Mouse (Mus musculus): Measurements from ENCODE around the gene Pld4.

The Pld4 gene

GRCm38 (mm10) chr12:112737081-112737480, 23.4 kb upstream of the Pld4 start:
- ATAC-seq (ENCODE audit: insufficient number of reproducible peaks, low FRiP score, low TSS enrichment) = no peak

GRCm38 (mm10) chr12:112737761-112738160, 22.7 kb upstream of the Pld4 start:
- peak; percentile 67 for ATAC-seq (ENCODE audit: insufficient number of reproducible peaks, low FRiP score, low TSS enrichment)

- no peak for ATAC-seq (ENCODE audit: insufficient number of reproducible peaks, low FRiP score, low TSS enrichment)
Observed at GRCm38 (mm10) chr12:112738281-112739022, 22.0 kb upstream of the Pld4 start.

GRCm38 (mm10) chr12:112739023-112739568, 21.4 kb upstream of the Pld4 start:
- no peak for ATAC-seq (ENCODE audit: insufficient number of reproducible peaks, low FRiP score, low TSS enrichment)

- ATAC-seq (ENCODE audit: insufficient number of reproducible peaks, low FRiP score, low TSS enrichment) = no peak
Observed at GRCm38 (mm10) chr12:112742768-112743167, 17.7 kb upstream of the Pld4 start.

- ATAC-seq (ENCODE audit: insufficient number of reproducible peaks, low FRiP score, low TSS enrichment) = no peak
Observed at GRCm38 (mm10) chr12:112743168-112743975, 17.1 kb upstream of the Pld4 start.

- no peak for ATAC-seq (ENCODE audit: insufficient number of reproducible peaks, low FRiP score, low TSS enrichment)
Observed at GRCm38 (mm10) chr12:112744211-112744610, 16.2 kb upstream of the Pld4 start.

- ATAC-seq (ENCODE audit: insufficient number of reproducible peaks, low FRiP score, low TSS enrichment) = no peak
Observed at GRCm38 (mm10) chr12:112744891-112745580, 15.4 kb upstream of the Pld4 start.

- no peak for ATAC-seq (ENCODE audit: insufficient number of reproducible peaks, low FRiP score, low TSS enrichment)
Observed at GRCm38 (mm10) chr12:112745716-112746115, 14.7 kb upstream of the Pld4 start.

GRCm38 (mm10) chr12:112746461-112746807, 14.0 kb upstream of the Pld4 start:
- no peak for ATAC-seq (ENCODE audit: insufficient number of reproducible peaks, low FRiP score, low TSS enrichment)

GRCm38 (mm10) chr12:112746808-112747605, 13.4 kb upstream of the Pld4 start:
- ATAC-seq (ENCODE audit: insufficient number of reproducible peaks, low FRiP score, low TSS enrichment) = no peak

GRCm38 (mm10) chr12:112747606-112747970, 12.9 kb upstream of the Pld4 start:
- ATAC-seq (ENCODE audit: insufficient number of reproducible peaks, low FRiP score, low TSS enrichment) = no peak

- no peak for ATAC-seq (ENCODE audit: insufficient number of reproducible peaks, low FRiP score, low TSS enrichment)
Observed at GRCm38 (mm10) chr12:112750976-112751375, 9.5 kb upstream of the Pld4 start.

- ATAC-seq (ENCODE audit: insufficient number of reproducible peaks, low FRiP score, low TSS enrichment) = no peak
Observed at GRCm38 (mm10) chr12:112752399-112752798, 8.1 kb upstream of the Pld4 start.

GRCm38 (mm10) chr12:112755900-112756299, 4.6 kb upstream of the Pld4 start:
- ATAC-seq (ENCODE audit: insufficient number of reproducible peaks, low FRiP score, low TSS enrichment) = no peak

- ATAC-seq (ENCODE audit: insufficient number of reproducible peaks, low FRiP score, low TSS enrichment) = no peak
Observed at GRCm38 (mm10) chr12:112757896-112758295, 2.6 kb upstream of the Pld4 start.

GRCm38 (mm10) chr12:112759471-112759870, 984 bp upstream of the Pld4 start:
- no peak for ATAC-seq (ENCODE audit: insufficient number of reproducible peaks, low FRiP score, low TSS enrichment)

GRCm38 (mm10) chr12:112761411-112761810, 956 bp downstream of the Pld4 start:
- ATAC-seq (ENCODE audit: insufficient number of reproducible peaks, low FRiP score, low TSS enrichment) = no peak

- no peak for ATAC-seq (ENCODE audit: insufficient number of reproducible peaks, low FRiP score, low TSS enrichment)
Observed at GRCm38 (mm10) chr12:112762018-112762417, 1.6 kb downstream of the Pld4 start.

- ATAC-seq (ENCODE audit: insufficient number of reproducible peaks, low FRiP score, low TSS enrichment) = no peak
Observed at GRCm38 (mm10) chr12:112763176-112763575, 2.7 kb downstream of the Pld4 start.
